Mouse (Mus musculus): ENCODE measurements around the gene Zscan26. TPM values are rescaled to one million over a fixed set of nuclear protein-coding genes. Genes with fewer than 3 reads are reported as not detected.
A peak's percentile ranks its signal among the peaks of the same experiment; 100 is the strongest.
"Not testable (repeated sequence)": the region's sequence is repeated elsewhere in the genome, so short reads cannot be mapped to it uniquely, and the experiment has no call there.

The Zscan26 gene
- polyA plus RNA-seq (2015; fragmentation: Nextera tagmentation; extraction: Ambion mirVana), result 22.5 and 25.2 TPM in 2 replicates

DNA sequence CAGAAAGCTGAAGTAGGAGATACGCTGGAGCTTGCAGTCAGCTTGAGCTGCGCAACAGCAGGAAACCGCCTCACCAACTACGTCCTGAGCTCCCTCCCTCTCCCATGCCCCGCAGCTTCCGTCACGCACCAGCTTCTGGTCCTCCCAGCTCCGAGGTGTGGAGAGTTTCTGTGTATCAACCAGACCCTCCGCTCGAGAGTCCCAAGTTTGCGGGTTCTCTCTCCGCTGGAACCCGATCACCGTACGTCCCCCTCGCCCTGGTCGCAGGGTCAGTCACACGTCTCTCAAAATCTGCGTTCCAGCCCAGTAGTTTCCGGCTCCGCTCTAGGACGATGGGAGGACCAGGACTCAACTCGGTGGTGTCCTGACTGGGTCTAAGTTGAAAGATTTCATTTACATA is at the start of gene Zscan26:
Zscan26 (minus strand) TSS at position 282 of the 400 bp plus-strand sequence.
- H3K9me3 ChIP-seq, result no peaks in the 10 kb centered on the region
- peaks cover 21% of the 10 kb centered on the region for H3K27me3 ChIP-seq
- WGBS, result under 1% methylated on average over 23 of the region's 23 CpGs
- peaks cover 15% of the 10 kb centered on the region for H3K36me3 ChIP-seq
- H3K4me1 ChIP-seq (replicated peaks), result peaks cover 21% of the 10 kb centered on the region
- peak within 1 kb of the TSS; percentile 75 for H3K4me3 ChIP-seq
- peak within 1 kb of the TSS; percentile 70 for H3K4me2 ChIP-seq
- ATAC-seq (ENCODE audit: low FRiP score), result peak; percentile 96
- H3K27ac ChIP-seq, result peak within 1 kb of the TSS; percentile 80
- peak within 1 kb of the TSS; percentile 77 for H3K9ac ChIP-seq

DNA sequence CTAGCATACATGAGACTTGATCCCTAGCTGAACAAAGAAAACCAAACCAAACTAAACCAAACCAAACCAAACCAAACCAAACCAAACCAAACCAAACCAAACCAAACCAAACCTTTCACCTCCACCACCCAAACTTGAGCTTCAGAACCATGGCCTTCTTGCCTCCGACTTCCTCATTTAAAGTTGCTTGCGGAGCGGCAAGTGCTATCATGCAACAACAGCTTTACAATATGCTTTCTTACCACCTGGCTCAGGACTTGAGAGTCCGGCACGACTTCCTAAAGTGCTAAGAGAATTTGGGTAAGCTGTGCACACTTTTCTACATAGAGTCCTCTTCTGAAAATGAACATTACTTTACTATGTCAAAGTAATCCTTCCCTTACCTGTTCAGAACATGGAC is 48.8 kb upstream of the Zscan26 start:
- Histone ChIP-seq H3K36me3 (no peaks in the 10 kb centered on the region), H3K9me3 (no peaks in the 10 kb centered on the region), H3K27me3 (no peaks in the 10 kb centered on the region), H3K4me1 (replicated peaks) (peaks cover 4% of the 10 kb centered on the region; the same call in 1 of the 2 replicates), H3K4me2 (no peak overlapping the region), H3K4me3 (no peak overlapping the region), H3K9ac (no peak overlapping the region), H3K27ac (no peak overlapping the region)
- ATAC-seq (ENCODE audit: low FRiP score), result no peak
- 90% methylated on average over 5 of the region's 5 CpGs for WGBS

DNA sequence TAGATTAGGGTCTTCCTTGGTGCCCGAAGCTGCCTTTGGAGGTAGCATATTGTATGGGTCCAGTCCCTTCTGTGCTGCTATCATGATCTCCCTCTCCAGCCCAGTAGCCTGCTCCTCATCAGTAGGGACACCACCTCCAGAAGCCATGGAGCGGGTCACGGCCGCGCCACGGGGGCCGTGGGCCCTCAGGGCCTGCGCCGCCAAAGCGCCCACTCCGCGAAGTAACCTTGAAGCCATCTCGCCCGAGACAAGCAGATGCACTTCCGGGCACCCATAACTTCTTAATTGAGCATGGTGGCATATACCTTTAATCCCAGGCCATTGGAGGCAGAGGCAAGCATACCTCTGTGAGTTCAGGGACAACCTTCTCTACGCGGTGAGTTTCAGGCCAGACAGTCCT is 47.7 kb upstream of the Zscan26 start, which contains the start of gene Gm11273:
Gm11273 (minus strand) TSS at position 237 of the 400 bp plus-strand sequence.
- not testable (repeated sequence) for H3K27ac ChIP-seq; H3K36me3 ChIP-seq; H3K4me2 ChIP-seq; H3K4me3 ChIP-seq; H3K27me3 ChIP-seq; ATAC-seq (ENCODE audit: low FRiP score); H3K4me1 ChIP-seq (replicated peaks); H3K9ac ChIP-seq; H3K9me3 ChIP-seq
- WGBS, result 95% methylated on average over 17 of the region's 17 CpGs

DNA sequence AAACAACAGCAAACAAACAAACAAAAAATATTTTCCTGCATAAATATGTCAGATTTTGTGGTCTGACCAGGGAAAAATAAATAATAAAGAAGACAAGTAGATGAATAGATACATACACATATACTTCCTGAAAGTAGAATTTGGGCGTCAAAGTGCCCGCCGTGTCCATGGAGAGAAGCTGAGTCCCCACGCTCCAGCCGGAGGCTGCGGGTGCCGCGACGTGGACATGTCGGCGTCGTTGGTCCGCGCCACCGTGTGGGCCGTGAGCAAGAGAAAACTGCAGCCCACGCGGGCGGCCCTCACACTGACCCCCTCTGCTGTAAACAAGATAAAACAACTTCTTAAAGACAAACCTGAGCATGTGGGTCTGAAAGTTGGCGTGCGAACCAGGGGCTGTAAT is 41.5 kb upstream of the Zscan26 start, which contains the start of gene AK157302:
AK157302 (plus strand) TSS at position 144 of the 400 bp plus-strand sequence.
- no peak within 1 kb of the TSS for H3K9ac ChIP-seq
- no peak within 1 kb of the TSS for H3K4me3 ChIP-seq
- H3K36me3 ChIP-seq, result no peaks in the 10 kb centered on the region
- no peaks in the 10 kb centered on the region for H3K9me3 ChIP-seq
- no peaks in the 10 kb centered on the region for H3K27me3 ChIP-seq
- ATAC-seq (ENCODE audit: low FRiP score), result no peak
- no peaks in the 10 kb centered on the region for H3K4me1 ChIP-seq (replicated peaks)
- WGBS, result 93% methylated on average over 21 of the region's 21 CpGs
- no peak within 1 kb of the TSS for H3K4me2 ChIP-seq
- no peak within 1 kb of the TSS for H3K27ac ChIP-seq

DNA sequence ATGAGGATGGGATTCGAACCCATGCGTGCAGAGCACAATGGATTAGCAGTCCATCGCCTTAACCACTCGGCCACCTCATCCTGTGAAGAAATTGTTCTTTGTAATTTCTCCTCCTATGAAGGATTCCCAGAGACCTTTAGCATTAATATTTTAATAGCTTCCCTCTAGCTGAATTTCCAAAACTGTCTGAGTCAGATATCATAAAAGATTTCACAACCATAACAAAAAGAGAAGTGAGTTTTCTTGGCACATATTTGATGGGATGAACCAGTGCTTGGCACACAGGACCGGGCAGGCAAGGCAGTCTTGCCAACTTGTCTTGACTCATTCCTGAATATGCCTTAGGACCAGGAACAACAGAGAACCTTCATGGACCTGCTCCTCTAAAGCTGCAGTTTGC is 39.3 kb upstream of the Zscan26 start:
- Histone ChIP-seq H3K9ac (no peak overlapping the region), H3K4me3 (no peak overlapping the region), H3K4me1 (replicated peaks) (no peaks in the 10 kb centered on the region), H3K4me2 (no peak overlapping the region), H3K27ac (no peak overlapping the region), H3K9me3 (no peaks in the 10 kb centered on the region), H3K27me3 (no peaks in the 10 kb centered on the region), H3K36me3 (no peaks in the 10 kb centered on the region)
- 97% methylated on average over 5 of the region's 5 CpGs for WGBS
- ATAC-seq (ENCODE audit: low FRiP score), result no peak

DNA sequence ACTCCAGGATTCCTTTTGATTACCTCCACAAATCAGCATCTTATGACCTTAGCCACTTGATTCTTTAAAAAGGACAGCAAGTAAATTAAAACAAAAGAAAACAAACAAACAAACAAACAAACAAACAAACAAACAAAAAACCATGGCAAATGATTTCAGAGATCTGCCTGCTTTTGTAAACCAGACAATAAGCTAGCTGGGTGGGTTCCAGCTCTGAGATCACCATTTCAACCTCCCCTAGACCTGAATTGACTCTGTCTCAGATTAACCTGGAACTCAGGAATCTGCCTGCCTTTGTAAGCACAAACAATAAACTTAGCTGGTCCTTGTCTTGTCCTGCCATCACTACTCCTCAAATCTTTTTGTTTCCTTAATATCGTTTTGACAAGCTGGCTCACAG is 33.4 kb upstream of the Zscan26 start:
- Histone ChIP-seq H3K4me3 (no peak overlapping the region), H3K27me3 (no peaks in the 10 kb centered on the region), H3K4me2 (no peak overlapping the region), H3K36me3 (peaks cover 41% of the 10 kb centered on the region), H3K9ac (no peak overlapping the region), H3K27ac (no peak overlapping the region), H3K9me3 (0 out of 2 replicates have a peak, but pooled peaks cover 7% of the 10 kb centered on the region), H3K4me1 (replicated peaks) (no peaks in the 10 kb centered on the region)
- no peak for ATAC-seq (ENCODE audit: low FRiP score)
- 98% methylated on average over 1 of the region's 1 CpGs for whole genome bisulfite sequencing

DNA sequence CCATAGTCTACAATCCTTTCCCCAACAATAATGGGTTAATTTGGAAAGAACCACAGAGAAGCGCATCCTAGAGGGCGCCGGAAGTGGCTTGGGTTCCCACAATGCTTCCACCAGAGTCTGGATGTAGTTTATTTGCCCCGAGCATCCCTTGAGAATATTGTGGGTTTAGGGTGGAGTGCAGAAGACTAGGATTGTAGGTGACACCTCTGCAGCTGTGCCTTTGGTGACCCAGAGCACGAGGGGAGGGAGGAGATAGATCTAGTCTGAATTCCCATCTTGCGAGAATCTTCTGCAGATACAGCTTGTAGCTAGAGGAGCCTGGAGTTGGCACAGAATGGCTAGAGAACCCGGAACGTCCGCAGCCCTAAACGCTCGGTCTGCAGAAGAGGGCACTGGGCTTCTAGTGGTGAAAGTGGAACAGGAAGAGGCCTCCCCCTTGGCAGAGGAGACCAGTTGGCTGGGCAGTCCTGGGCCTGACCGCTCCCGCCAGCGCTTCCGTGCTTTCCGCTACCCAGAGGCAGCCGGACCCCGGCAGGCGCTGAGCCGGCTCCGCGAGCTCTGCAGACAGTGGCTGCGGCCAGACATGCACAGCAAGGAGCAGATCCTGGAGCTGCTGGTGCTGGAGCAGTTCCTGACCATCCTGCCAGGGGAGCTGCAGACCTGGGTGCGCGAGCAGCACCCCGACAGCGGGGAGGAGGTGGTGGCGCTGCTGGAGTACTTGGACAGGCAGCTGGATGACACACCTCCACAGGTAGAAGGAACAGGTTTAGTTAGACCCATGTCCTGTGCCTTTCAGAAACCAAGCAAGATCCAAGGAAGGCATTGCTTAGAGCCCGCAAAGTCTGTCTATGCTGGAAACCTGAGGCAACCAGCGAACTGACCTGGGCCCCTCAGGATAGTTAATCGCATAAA is 25.5 kb upstream of the Zscan26 start, which contains the start of the genes Zkscan4 and Gm10065:
Zkscan4 (plus strand) TSS at position 149 of the 912 bp plus-strand sequence.
Gm10065 (minus strand) TSS at position 683 of the 912 bp plus-strand sequence.
- H3K4me3 ChIP-seq, result peak within 1 kb of the TSS; percentile 55
- not testable (repeated sequence) for H3K27me3 ChIP-seq, H3K9me3 ChIP-seq, H3K36me3 ChIP-seq
- peak within 1 kb of the TSS; percentile 85 for H3K27ac ChIP-seq
- WGBS, result 5% methylated on average over 31 of the region's 31 CpGs
- peak within 1 kb of the TSS; percentile 82 for H3K9ac ChIP-seq
- H3K4me1 ChIP-seq (replicated peaks), result peaks cover 12% of the 10 kb centered on the region
- peak within 1 kb of the TSS; percentile 70 for H3K4me2 ChIP-seq
- peak; percentile 91 for ATAC-seq (ENCODE audit: low FRiP score)

DNA sequence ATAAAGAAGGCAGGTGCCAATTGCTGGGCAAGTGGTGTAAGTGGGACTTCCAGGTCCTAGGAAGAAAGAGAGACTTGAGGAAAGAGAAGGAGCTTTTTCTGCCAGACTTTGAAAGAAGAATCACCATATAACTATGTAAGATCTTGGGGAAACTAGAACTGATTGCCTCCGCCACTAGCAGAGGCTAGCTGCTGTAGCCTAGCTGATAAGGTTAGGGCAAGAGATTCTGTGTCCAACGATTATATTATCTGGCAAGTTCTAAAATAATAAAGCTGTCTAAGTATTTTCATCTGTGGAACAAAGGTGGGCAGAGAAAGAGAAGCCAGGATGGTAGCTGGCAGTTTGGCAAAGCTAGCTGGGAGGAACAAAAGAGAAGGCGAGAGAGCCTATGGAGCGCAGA is 18.9 kb upstream of the Zscan26 start:
- no peaks in the 10 kb centered on the region for H3K9me3 ChIP-seq

DNA sequence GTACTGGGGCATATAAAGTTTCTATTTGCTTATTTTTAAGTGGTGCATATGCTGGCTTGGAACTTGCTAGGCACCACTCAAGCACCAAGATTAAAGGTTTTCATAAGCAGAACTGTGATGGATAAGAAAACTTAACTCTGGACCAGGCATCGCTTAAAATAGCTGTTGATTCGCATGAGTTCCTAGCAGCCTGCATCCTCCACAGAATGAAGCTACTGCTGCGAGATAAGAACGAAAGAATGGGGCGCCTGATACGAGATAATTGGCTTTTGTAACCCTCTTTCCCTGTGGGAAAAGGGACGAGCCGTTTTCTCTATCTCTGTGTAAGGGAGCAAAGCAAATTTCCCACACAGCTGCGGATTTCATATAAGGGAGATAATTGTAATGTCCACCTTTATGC is 15.6 kb upstream of the Zscan26 start:
- Histone ChIP-seq H3K27ac (no peak overlapping the region), H3K4me1 (replicated peaks) (0 out of 2 replicates have a peak, but pooled peaks cover 3% of the 10 kb centered on the region), H3K4me2 (peak overlapping the region; percentile 78), H3K4me3 (no peak overlapping the region), H3K27me3 (0 out of 2 replicates have a peak, but pooled peaks cover 10% of the 10 kb centered on the region), H3K9me3 (no peaks in the 10 kb centered on the region), H3K9ac (no peak overlapping the region), H3K36me3 (no peaks in the 10 kb centered on the region)
- ATAC-seq (ENCODE audit: low FRiP score), result no peak
- 29% methylated on average over 9 of the region's 9 CpGs for WGBS

More for the DNA sequence above, 18.9 kb upstream of the Zscan26 start:
- Histone ChIP-seq H3K4me3 (no peak overlapping the region), H3K27ac (no peak overlapping the region), H3K27me3 (peaks cover 11% of the 10 kb centered on the region; the same call in 1 of the 2 replicates), H3K9ac (no peak overlapping the region), H3K4me1 (replicated peaks) (0 out of 2 replicates have a peak, but pooled peaks cover 3% of the 10 kb centered on the region), H3K36me3 (no peaks in the 10 kb centered on the region), H3K4me2 (no peak overlapping the region)
- WGBS, result 29% methylated on average over 4 of the region's 4 CpGs
- ATAC-seq (ENCODE audit: low FRiP score), result no peak

DNA sequence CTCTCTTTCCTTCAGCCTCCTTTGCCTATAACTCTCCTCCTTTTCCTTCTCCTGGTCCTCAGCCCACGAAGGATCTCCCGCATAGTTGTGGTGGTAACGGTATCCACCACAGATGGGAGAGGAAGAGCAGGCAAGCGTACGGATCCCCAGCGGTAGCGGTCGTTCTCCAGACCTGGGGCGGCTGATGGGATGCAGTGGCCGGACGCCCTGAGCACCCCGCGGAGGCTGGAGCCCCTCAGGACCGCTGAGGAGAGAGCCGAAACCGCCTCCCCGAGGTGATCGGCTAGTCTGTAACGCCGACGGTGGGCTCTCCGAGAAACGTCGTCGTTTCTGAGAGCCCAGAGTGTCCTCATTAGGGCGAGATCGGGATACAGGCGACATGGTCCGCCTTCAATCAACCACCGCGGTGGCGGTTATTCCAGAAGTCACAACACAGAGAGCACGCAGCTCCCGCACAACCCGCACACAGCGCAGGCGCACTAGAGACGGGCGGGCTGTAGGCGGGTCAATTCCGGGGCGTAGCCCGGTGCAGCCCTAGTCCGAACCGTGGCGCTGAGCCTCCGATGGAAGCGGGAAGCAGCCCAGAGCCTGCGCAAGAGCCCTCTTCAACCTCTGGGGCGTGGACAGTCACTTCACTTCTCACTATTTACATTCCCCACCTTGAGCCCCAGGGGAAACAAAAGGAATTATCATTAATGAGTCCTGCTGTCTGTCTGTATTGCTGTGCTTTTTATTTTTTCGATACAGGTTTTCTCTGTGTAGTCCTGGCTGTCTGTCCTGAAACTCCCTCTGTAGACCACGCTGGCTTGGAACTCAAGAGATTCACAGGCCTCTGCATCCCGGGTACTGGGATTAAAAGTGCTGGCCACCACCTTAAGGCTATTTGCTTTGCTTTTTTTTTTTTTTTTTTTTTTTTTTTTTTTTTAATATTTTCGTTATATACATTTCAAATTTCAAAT is 14.8 kb upstream of the Zscan26 start, which contains the start of gene Nkapl:
Nkapl (minus strand) TSS at position 449 of the 959 bp plus-strand sequence.
- Histone ChIP-seq H3K9ac (peak within 1 kb of the TSS; percentile 80), H3K36me3 (no peaks in the 10 kb centered on the region), H3K4me2 (peak within 1 kb of the TSS; percentile 78), H3K27ac (peak within 1 kb of the TSS; percentile 83), H3K4me1 (replicated peaks) (0 out of 2 replicates have a peak, but pooled peaks cover 3% of the 10 kb centered on the region), H3K27me3 (0 out of 2 replicates have a peak, but pooled peaks cover 10% of the 10 kb centered on the region), H3K9me3 (no peaks in the 10 kb centered on the region), H3K4me3 (peak within 1 kb of the TSS; percentile 58)
- peak; percentile 100 for ATAC-seq (ENCODE audit: low FRiP score)
- 2% methylated on average over 54 of the region's 54 CpGs for WGBS

DNA sequence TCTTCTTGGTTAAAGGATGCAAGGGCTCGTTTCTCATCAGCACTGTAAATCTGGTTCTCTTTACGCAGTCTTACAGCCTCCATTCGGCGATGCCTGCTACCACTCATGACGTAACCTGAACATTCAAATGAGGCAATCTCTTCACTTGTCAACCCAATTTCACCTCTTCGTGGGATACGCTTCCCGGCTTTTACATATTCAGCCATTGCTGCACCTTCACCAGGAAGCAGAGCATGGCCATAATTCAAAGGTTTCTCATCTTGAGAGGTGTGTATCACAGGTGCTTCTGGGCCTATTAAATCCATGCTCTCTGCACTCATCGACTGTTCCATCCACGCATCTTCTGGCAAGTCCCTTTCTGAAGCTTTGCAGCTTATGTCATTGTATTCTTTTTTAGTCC is 13.8 kb upstream of the Zscan26 start:
- Histone ChIP-seq H3K36me3 (no peaks in the 10 kb centered on the region), H3K4me1 (replicated peaks) (0 out of 2 replicates have a peak, but pooled peaks cover 3% of the 10 kb centered on the region), H3K9ac (no peak overlapping the region), H3K27me3 (0 out of 2 replicates have a peak, but pooled peaks cover 10% of the 10 kb centered on the region), H3K4me2 (no peak overlapping the region), H3K9me3 (no peaks in the 10 kb centered on the region), H3K4me3 (no peak overlapping the region), H3K27ac (no peak overlapping the region)
- WGBS, result 87% methylated on average over 10 of the region's 10 CpGs
- ATAC-seq (ENCODE audit: low FRiP score), result no peak

Data from hindbrain, embryonic 13.5 days (tissue).